Mouse (Mus musculus): ENCODE data around the gene Camkv. TPM values are rescaled to one million over a fixed set of nuclear protein-coding genes. Genes with fewer than 3 reads are reported as not detected.

The Camkv gene
- polyA plus RNA-seq (2014; fragmentation: Illumina TruSeq; extraction: RNeasy Lipid Tissue Mini Kit (QIAGEN cat#74804); ENCODE audit: low read depth, low replicate concordance): 0.64 TPM

GRCm38 (mm10) chr9:107935374-107935773 lies at the start of gene Camkv:
Gene Camkv (plus strand): TSS chr9:107935674.

DNA sequence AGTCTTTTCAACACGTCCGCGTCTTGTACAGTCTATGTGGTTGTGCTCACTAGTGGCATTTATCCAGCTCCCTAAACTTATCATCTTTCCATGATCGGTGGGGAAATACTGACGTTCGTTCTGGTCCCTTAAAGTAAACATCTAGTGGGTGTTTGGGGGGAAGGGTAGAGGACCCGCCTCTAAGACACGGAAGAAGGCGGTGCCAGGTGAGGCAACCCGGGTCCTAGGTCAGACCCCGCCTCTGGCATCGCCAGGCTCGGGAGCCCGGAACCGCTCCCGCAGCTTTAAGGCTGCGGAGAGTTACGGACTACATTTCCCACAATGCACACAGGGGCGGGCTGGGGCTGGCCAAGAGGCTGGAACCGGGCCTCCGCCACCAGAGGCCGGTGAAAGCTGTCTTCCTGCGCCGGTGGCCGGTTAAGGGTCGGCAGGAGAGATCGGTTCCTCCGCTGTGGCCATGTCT lies 47.6 kb upstream of the Camkv start, which contains the start of gene Mon1a:
TSS of gene Mon1a (plus strand) at position 348 of the 463 bp plus-strand sequence.

DNA sequence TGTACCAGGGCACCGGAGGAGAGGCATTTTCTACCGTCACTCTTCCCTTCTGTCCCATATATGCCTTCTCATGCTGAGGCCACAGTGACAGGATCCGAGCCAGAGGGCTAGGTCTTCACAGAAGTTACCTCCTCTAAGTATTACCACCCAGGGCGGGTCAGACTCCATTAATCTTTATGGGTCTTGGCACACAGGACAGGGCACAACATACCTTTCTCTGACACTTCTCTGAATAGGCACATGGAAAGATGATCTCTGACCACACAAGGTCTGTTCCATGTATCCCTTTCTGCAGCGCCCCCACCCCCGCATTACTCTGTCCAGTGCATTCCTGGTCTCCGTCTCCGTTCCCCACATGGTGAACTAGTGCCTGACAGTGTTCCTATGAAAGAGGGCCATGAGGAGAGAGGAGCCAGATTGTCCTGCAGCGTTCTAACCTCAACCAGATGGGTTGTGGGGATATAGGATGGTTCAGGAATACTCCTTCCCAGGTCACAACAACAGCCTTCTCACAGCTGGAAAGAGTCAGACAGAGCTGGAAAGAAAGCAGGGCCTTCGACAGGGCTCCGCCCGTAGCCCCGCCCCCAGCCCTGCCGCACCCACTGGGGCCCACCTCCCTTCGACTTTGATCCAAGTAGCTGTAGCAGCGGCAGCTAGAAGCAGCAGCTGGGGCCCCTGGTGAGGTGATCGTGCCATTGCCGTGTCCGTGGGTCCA lies 29.1 kb upstream of the Camkv start, which contains the start of gene Mst1r:
TSS of gene Mst1r (plus strand) at position 622 of the 715 bp plus-strand sequence.

GRCm38 (mm10) chr9:107928169-107928568 lies 7.3 kb upstream of the Camkv start, which contains the start of gene Actl11:
Gene Actl11 (plus strand): TSS chr9:107928469.

DNA sequence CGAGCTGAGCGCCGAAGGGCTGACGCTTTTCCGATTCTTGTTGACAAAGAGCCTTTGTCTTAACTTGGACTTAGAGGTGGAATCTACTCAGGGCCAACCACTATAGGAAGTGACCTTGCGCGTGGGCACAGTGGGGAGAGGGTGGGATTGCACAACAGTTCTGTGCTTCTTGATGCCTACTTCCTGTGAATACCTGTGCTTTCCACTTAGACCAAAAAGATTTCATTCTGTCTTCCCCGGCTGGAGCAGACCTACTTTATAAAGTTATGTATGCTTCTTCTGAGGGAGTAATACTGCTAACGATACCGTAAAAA lies 14.4 kb downstream of the Camkv start, which contains the start of gene Traip:
TSS of gene Traip (plus strand) at position 215 of the 314 bp plus-strand sequence.

GRCm38 (mm10) chr9:107975399-107976386 lies 40.2 kb downstream of the Camkv start, which contains the start of gene Uba7:
Gene Uba7 (plus strand): TSS chr9:107975505.

DNA sequence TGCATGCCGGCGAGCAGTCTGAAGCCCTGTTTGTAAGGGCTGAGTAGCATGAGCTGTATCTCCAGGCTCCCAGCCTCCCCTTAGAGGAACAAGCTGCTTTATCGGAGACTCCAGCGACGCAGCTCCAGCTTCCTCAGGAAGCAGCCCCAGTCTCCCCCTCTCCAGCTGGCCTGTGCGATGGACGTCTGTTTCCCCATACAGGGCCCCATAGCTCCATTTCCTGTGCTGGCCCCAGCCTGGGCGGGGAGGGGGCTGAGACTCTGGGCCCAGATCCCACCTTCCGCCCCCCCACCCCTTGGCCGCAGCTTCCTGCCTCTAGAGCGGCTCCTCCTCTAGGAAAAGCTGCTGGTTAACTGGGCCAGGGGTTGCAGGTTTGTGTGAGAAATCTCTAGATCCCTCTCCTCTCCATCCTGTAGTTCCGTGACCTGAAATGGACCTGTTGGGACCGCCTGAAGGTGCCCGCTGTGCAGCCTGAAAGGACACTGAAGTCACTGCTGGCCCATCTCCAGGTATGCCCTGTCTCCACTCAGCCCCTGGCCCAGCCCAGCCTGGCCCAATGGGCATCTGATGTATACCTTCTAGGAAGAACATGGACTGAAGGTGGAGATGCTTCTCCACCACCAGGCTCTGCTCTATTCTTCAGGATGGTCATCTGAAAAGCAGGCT lies 47.3 kb downstream of the Camkv start, which contains the start of gene Gm20661:
TSS of gene Gm20661 (plus strand) at position 378 of the 666 bp plus-strand sequence.

DNA sequence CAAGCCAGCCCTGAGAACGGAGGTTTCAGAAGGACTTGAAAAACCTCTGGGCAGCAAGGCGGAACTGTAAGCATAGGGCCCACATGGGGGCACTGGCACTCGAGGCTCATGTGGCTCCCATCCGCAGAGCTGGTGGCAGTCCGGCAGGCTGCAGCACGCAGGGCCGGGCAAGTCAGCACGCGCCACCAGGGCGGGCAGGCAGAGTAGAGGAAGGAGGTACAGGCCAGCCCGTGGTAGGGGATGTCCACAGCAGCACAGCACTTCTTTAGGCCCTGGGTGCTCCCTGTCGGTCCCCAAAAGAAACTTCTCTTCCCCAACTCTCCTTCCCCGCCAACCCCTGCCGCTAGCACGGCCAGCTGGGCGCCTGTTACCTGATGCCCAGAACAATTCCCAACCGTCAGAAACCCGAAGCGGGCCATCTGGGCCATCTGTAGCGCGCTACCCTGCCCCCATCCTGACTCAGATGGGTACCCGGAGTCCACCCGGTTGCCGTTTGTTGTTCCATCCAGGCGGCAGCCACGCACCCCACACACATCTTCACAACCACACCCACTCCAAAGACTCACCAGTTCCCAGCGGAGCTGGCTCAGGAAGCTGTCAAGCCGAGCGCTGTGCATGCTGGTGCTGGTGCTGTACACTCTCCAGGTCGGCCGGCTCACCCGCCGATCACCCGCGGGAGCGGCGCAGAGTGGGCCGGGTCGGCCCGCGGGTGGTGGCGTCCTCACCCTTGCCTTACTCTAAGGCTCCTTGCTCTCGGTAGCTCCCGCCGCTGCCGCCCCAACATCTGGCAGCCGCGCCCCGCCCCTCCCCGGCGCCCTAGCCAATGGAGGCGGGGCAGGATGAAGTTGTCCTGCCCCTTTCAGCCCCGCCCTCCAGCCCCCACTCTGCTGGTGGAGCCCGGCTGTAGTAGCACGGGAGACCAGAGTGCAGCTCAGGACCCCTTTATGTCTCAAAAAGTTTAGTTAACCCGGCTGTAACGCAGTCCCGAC lies 50.0 kb downstream of the Camkv start, which contains the start of gene Inka1:
TSS of gene Inka1 (minus strand) at position 749 of the 989 bp plus-strand sequence.

GRCm38 (mm10) chr9:107992197-107992596 lies 56.7 kb downstream of the Camkv start, which contains the start of gene Cdhr4:
Gene Cdhr4 (plus strand): TSS chr9:107992497.

GRCm38 (mm10) chr9:107996049-107996448 lies 60.6 kb downstream of the Camkv start, which contains the start of gene Gm20662:
Gene Gm20662 (plus strand): TSS chr9:107996349.

Other genes with a start within 250 kb of the Camkv start
- 0.87 TPM for gene Sema3f, start 225.2 kb upstream of the Camkv start, polyA plus RNA-seq (2014; fragmentation: Illumina TruSeq; extraction: RNeasy Lipid Tissue Mini Kit (QIAGEN cat#74804); ENCODE audit: low read depth, low replicate concordance)
- 169 TPM for gene Rbm5, start 164.7 kb upstream of the Camkv start, polyA plus RNA-seq (2014; fragmentation: Illumina TruSeq; extraction: RNeasy Lipid Tissue Mini Kit (QIAGEN cat#74804); ENCODE audit: low read depth, low replicate concordance)
- 106 TPM for gene Rbm6, start 62.4 kb upstream of the Camkv start, polyA plus RNA-seq (2014; fragmentation: Illumina TruSeq; extraction: RNeasy Lipid Tissue Mini Kit (QIAGEN cat#74804); ENCODE audit: low read depth, low replicate concordance)
- gene Mon1a, start 47.5 kb upstream of the Camkv start, polyA plus RNA-seq (2014; fragmentation: Illumina TruSeq; extraction: RNeasy Lipid Tissue Mini Kit (QIAGEN cat#74804); ENCODE audit: low read depth, low replicate concordance): 0.35 TPM
- 0.93 TPM for gene Mst1r, start 28.8 kb upstream of the Camkv start, polyA plus RNA-seq (2014; fragmentation: Illumina TruSeq; extraction: RNeasy Lipid Tissue Mini Kit (QIAGEN cat#74804); ENCODE audit: low read depth, low replicate concordance)
- gene Actl11, start 7.2 kb upstream of the Camkv start, polyA plus RNA-seq (2014; fragmentation: Illumina TruSeq; extraction: RNeasy Lipid Tissue Mini Kit (QIAGEN cat#74804); ENCODE audit: low read depth, low replicate concordance): not detected
- gene Traip, start 14.5 kb downstream of the Camkv start, polyA plus RNA-seq (2014; fragmentation: Illumina TruSeq; extraction: RNeasy Lipid Tissue Mini Kit (QIAGEN cat#74804); ENCODE audit: low read depth, low replicate concordance): not detected
- 2.0 TPM for gene Uba7, start 39.8 kb downstream of the Camkv start, polyA plus RNA-seq (2014; fragmentation: Illumina TruSeq; extraction: RNeasy Lipid Tissue Mini Kit (QIAGEN cat#74804); ENCODE audit: low read depth, low replicate concordance)
- gene Gm20661, start 47.4 kb downstream of the Camkv start, polyA plus RNA-seq (2014; fragmentation: Illumina TruSeq; extraction: RNeasy Lipid Tissue Mini Kit (QIAGEN cat#74804); ENCODE audit: low read depth, low replicate concordance): not detected
- not detected for gene Inka1, start 50.2 kb downstream of the Camkv start, polyA plus RNA-seq (2014; fragmentation: Illumina TruSeq; extraction: RNeasy Lipid Tissue Mini Kit (QIAGEN cat#74804); ENCODE audit: low read depth, low replicate concordance)
- gene Cdhr4, start 56.8 kb downstream of the Camkv start, polyA plus RNA-seq (2014; fragmentation: Illumina TruSeq; extraction: RNeasy Lipid Tissue Mini Kit (QIAGEN cat#74804); ENCODE audit: low read depth, low replicate concordance): not detected
- not detected for gene Gm20662, start 60.7 kb downstream of the Camkv start, polyA plus RNA-seq (2014; fragmentation: Illumina TruSeq; extraction: RNeasy Lipid Tissue Mini Kit (QIAGEN cat#74804); ENCODE audit: low read depth, low replicate concordance)
- gene Ip6k1, start 66.8 kb downstream of the Camkv start, polyA plus RNA-seq (2014; fragmentation: Illumina TruSeq; extraction: RNeasy Lipid Tissue Mini Kit (QIAGEN cat#74804); ENCODE audit: low read depth, low replicate concordance): 27.1 TPM
- gene Gmppb, start 113.6 kb downstream of the Camkv start, polyA plus RNA-seq (2014; fragmentation: Illumina TruSeq; extraction: RNeasy Lipid Tissue Mini Kit (QIAGEN cat#74804); ENCODE audit: low read depth, low replicate concordance): 0.64 TPM
- gene Amigo3, start 117.5 kb downstream of the Camkv start, polyA plus RNA-seq (2014; fragmentation: Illumina TruSeq; extraction: RNeasy Lipid Tissue Mini Kit (QIAGEN cat#74804); ENCODE audit: low read depth, low replicate concordance): 0.23 TPM
- not detected for gene Mst1, start 144.8 kb downstream of the Camkv start, polyA plus RNA-seq (2014; fragmentation: Illumina TruSeq; extraction: RNeasy Lipid Tissue Mini Kit (QIAGEN cat#74804); ENCODE audit: low read depth, low replicate concordance)
- gene Rnf123, start 147.7 kb downstream of the Camkv start, polyA plus RNA-seq (2014; fragmentation: Illumina TruSeq; extraction: RNeasy Lipid Tissue Mini Kit (QIAGEN cat#74804); ENCODE audit: low read depth, low replicate concordance): 0.99 TPM
- 40.2 TPM for gene Apeh, start 158.9 kb downstream of the Camkv start, polyA plus RNA-seq (2014; fragmentation: Illumina TruSeq; extraction: RNeasy Lipid Tissue Mini Kit (QIAGEN cat#74804); ENCODE audit: low read depth, low replicate concordance)

Measured in adrenal gland, adult 10 weeks (tissue).